Mouse (Mus musculus) heart, postnatal 0 days (tissue): ENCODE results near the gene Calb2. TPM values are rescaled to one million over a fixed set of nuclear protein-coding genes. Genes with fewer than 3 reads are reported as not detected.

Experiments used
- ATAC-seq: fragments of 200-750 bp; cut with Nextera tagmentation; 2 replicates; pipeline ENCODE4 v1.8.0; 2017; ENCODE audit warnings: low read depth, moderate number of reproducible peaks, moderate library complexity; ENCODE audit not compliant: insufficient read depth
- DNase-seq: peaks from one replicate; pipeline ENCODE4 v3.0.0-alpha.2; 2016; ENCODE audit warnings: low spot score
- H3K27ac ChIP-seq: fragments of 300-500 bp; sonication (generic); 2 replicates; pipeline ENCODE4 v1.5.1; 2014; ENCODE audit warnings: low read depth, mild to moderate bottlenecking
- H3K27me3 ChIP-seq: fragments of 300-500 bp; sonication (generic); 2 replicates; pipeline ENCODE4 v1.6.1; 2014; ENCODE audit warnings: low read length, mixed read lengths; ENCODE audit not compliant: control insufficient read depth, insufficient read depth
- H3K36me3 ChIP-seq: fragments of 300-500 bp; sonication (generic); replicated peaks from 2 replicates; pipeline ENCODE4 v1.6.1; 2014; ENCODE audit warnings: low read length, mixed read lengths; ENCODE audit not compliant: control insufficient read depth, insufficient read depth
- H3K4me1 ChIP-seq: fragments of 300-500 bp; sonication (generic); 2 replicates; pipeline ENCODE4 v1.6.1; 2014; ENCODE audit warnings: antibody characterized with exemption; ENCODE audit not compliant: control insufficient read depth, insufficient read depth
- H3K4me2 ChIP-seq: fragments of 300-500 bp; sonication (generic); 2 replicates; pipeline ENCODE4 v1.6.1; 2014; ENCODE audit warnings: low read depth, mild to moderate bottlenecking, low read length, moderate library complexity
- H3K4me3 ChIP-seq: fragments of 300-500 bp; sonication (generic); 2 replicates; pipeline ENCODE4 v1.5.1; 2014; ENCODE audit warnings: low read depth, low read length
- H3K9ac ChIP-seq: fragments of 300-500 bp; sonication (generic); replicated peaks from 2 replicates; pipeline ENCODE4 v1.6.1; 2014; ENCODE audit warnings: low read depth, low read length, mixed read lengths
- H3K9me3 ChIP-seq: fragments of 300-500 bp; sonication (generic); replicated peaks from 2 replicates; pipeline ENCODE4 v1.6.1; 2016; ENCODE audit warnings: low read length; ENCODE audit not compliant: control insufficient read depth
- CTCF ChIP-seq: IDR thresholded peaks from 2 replicates; pipeline ENCODE4 v1.5.1; 2016; ENCODE audit warnings: antibody characterized with exemption, control low read depth, low read depth
- EP300 ChIP-seq: IDR thresholded peaks from 2 replicates; pipeline ENCODE4 v1.6.1; 2016; ENCODE audit warnings: antibody characterized with exemption, low read depth
- WGBS: fragments of 180-500 bp; shearing (Covaris S2); extraction: QIAGEN DNeasy Blood & Tissue Kit; methylation state at CpG from one replicate; pipeline ENCODE4 v1.1.7; 2014; 5-methylcytosine and 5-hydroxymethylcytosine counted together
- polyA plus RNA-seq: library from polyadenylated mRNA; unstranded; fragments of >200 nt; fragmentation: Nextera tagmentation; extraction: Ambion mirVana; gene quantifications from 2 replicates; pipeline ENCODE4 v1.2.1, GENCODE M21; 2015
- total RNA-seq: library from RNA; depleted of rRNA; stranded (reverse); fragments of >200 nt; gene quantifications from 2 replicates; pipeline ENCODE4 v1.2.3, GENCODE M21; 2014; ENCODE audit warnings: low replicate concordance; rRNA removed

The Calb2 gene
- total and polyA plus RNA-seq, 2 experiments from 2014 or later = 0.11 TPM; not detected in 1

- Histone ChIP-seq H3K27me3 (no peaks in the 10 kb centered on the region), H3K9ac (no peak overlapping the region), H3K4me3 (no peak overlapping the region), H3K4me2 (no peak overlapping the region), H3K9me3 (no peaks in the 10 kb centered on the region), H3K36me3 (no peaks in the 10 kb centered on the region), H3K4me1 (no peaks in the 10 kb centered on the region), H3K27ac (no peak overlapping the region)
- ATAC-seq = no peak
- 40% methylated on average over 6 of the region's 6 CpGs for whole genome bisulfite sequencing
- TF ChIP-seq CTCF (peak; percentile 44), EP300 (no peak)
- DNase-seq = no peak
Observed at GRCm38 (mm10) chr8:110119715-110120114, 48.3 kb downstream of the Calb2 start.

GRCm38 (mm10) chr8:110102653-110103052 lies 65.4 kb downstream of the Calb2 start, which contains the start of gene Gm17720:
TSS of gene Gm17720 (minus strand) at chr8:110102753.
- Histone ChIP-seq H3K9ac (no peak within 1 kb of the TSS), H3K27me3 (0 out of 2 replicates have a peak, but pooled peaks cover 2% of the 10 kb centered on the region), H3K9me3 (no peaks in the 10 kb centered on the region), H3K4me2 (no peak within 1 kb of the TSS), H3K36me3 (no peaks in the 10 kb centered on the region), H3K27ac (no peak within 1 kb of the TSS), H3K4me1 (no peaks in the 10 kb centered on the region), H3K4me3 (no peak within 1 kb of the TSS)
- TF ChIP-seq EP300 = no peak
- TF ChIP-seq CTCF = no peak
- no peak for ATAC-seq
- no peak for DNase-seq
- WGBS = 86% methylated on average over 3 of the region's 3 CpGs

DNA sequence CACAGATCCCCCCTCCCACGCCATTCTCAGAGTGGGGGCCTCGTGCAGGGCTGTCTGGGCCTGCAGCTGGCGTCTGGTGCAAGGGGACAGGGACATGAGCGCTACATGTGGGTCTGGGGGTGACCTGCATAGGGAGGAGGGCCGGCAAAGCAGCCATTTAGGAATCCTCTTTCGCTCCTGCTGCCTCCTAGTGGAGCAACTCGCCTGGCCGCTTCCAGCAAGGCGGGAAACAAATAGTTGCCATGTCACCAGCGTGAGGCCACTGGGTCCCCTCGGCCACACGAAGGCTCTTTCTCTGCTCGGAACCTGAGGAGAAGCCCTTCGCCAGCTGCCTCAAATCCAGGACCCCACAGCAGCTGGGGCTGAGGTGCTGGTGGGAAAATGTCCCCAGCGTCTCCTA lies 66.3 kb downstream of the Calb2 start:
- Histone ChIP-seq H3K4me2 (no peak overlapping the region), H3K4me1 (no peaks in the 10 kb centered on the region), H3K4me3 (no peak overlapping the region), H3K27me3 (0 out of 2 replicates have a peak, but pooled peaks cover 2% of the 10 kb centered on the region), H3K9me3 (no peaks in the 10 kb centered on the region), H3K9ac (no peak overlapping the region), H3K36me3 (no peaks in the 10 kb centered on the region), H3K27ac (no peak overlapping the region)
- WGBS = 83% methylated on average over 15 of the region's 15 CpGs
- ATAC-seq = no peak
- DNase-seq = no peak
- TF ChIP-seq EP300 (no peak), CTCF (no peak)

DNA sequence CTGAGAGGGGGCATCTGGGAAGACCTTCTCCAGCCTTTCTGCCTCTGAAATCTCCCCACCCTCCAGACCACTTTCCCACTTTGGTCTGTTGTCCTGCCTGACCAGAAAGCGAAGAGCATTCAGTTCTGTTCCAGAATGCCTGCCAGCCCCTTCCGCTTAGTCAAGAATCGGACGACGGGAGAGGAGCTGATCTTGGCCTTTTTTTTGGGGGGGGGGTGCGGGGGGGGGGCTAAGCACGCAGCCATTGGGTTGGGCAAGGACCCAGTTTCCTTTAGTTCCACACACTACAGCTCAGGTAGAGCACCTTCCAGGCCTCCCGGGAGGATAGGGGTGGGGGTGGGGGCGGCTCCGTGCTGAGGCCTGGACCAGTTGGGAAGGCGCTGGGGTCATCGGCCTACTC lies 67.1 kb downstream of the Calb2 start, which contains the start of gene Gm21964:
Gm21964 (plus strand) TSS at position 301 of the 400 bp plus-strand sequence.
- Histone ChIP-seq H3K9me3 (no peaks in the 10 kb centered on the region), H3K4me1 (no peaks in the 10 kb centered on the region), H3K4me3 (no peak within 1 kb of the TSS), H3K36me3 (no peaks in the 10 kb centered on the region), H3K9ac (no peak within 1 kb of the TSS), H3K27ac (no peak within 1 kb of the TSS), H3K4me2 (no peak within 1 kb of the TSS), H3K27me3 (0 out of 2 replicates have a peak, but pooled peaks cover 2% of the 10 kb centered on the region)
- no peak for TF ChIP-seq CTCF
- no peak for TF ChIP-seq EP300
- ATAC-seq (no peak), DNase-seq (no peak)
- WGBS = 80% methylated on average over 12 of the region's 12 CpGs

GRCm38 (mm10) chr8:110091869-110092268 lies 76.1 kb downstream of the Calb2 start:
- Histone ChIP-seq H3K4me3 (no peak overlapping the region), H3K4me2 (no peak overlapping the region), H3K9me3 (0 out of 2 replicates have a peak, but pooled peaks cover 14% of the 10 kb centered on the region), H3K27me3 (0 out of 2 replicates have a peak, but pooled peaks cover 7% of the 10 kb centered on the region), H3K27ac (no peak overlapping the region), H3K4me1 (no peaks in the 10 kb centered on the region), H3K9ac (no peak overlapping the region), H3K36me3 (peaks cover 24% of the 10 kb centered on the region)
- WGBS = 56% methylated on average over 1 of the region's 1 CpGs
- ATAC-seq = no peak
- no peak for DNase-seq
- TF ChIP-seq CTCF (no peak), EP300 (no peak)

Other genes with a start within 250 kb of the Calb2 start
- 0.19 and 1.9 TPM in 2 replicates for gene Marveld3, start 206.0 kb downstream of the Calb2 start, total RNA-seq
- gene Marveld3, start 206.0 kb downstream of the Calb2 start, polyA plus RNA-seq = 0.36 TPM in 2 replicates
- 1.2 and 2.9 TPM in 2 replicates for gene Tat, start 177.8 kb downstream of the Calb2 start, total RNA-seq
- 0.26 and 0.34 TPM in 2 replicates for gene Tat, start 177.8 kb downstream of the Calb2 start, polyA plus RNA-seq
- gene Chst4, start 128.5 kb downstream of the Calb2 start, total RNA-seq = 1.9 and 5.5 TPM in 2 replicates
- 2.0 and 2.3 TPM in 2 replicates for gene Chst4, start 128.5 kb downstream of the Calb2 start, polyA plus RNA-seq
- gene Zfp612, start 88.5 kb downstream of the Calb2 start, total RNA-seq = 4.0 and 4.2 TPM in 2 replicates
- 5.3 and 5.9 TPM in 2 replicates for gene Zfp612, start 88.5 kb downstream of the Calb2 start, polyA plus RNA-seq
- gene Gm21964, start 67.0 kb downstream of the Calb2 start, total RNA-seq = not detected in 2 replicates
- not detected in 2 replicates for gene Gm21964, start 67.0 kb downstream of the Calb2 start, polyA plus RNA-seq
- gene Gm17720, start 65.5 kb downstream of the Calb2 start, total RNA-seq = not detected in 2 replicates
- gene Gm17720, start 65.5 kb downstream of the Calb2 start, polyA plus RNA-seq = not detected in 2 replicates
- gene Cmtr2, start 47.5 kb upstream of the Calb2 start, total RNA-seq = 6.9 and 12.1 TPM in 2 replicates
- 3.0 and 3.1 TPM in 2 replicates for gene Cmtr2, start 47.5 kb upstream of the Calb2 start, polyA plus RNA-seq
- 0.04 TPM in 2 replicates for gene Hydin, start 98.8 kb upstream of the Calb2 start, total RNA-seq
- gene Hydin, start 98.8 kb upstream of the Calb2 start, polyA plus RNA-seq = 0.03 and 0.04 TPM in 2 replicates